Mouse (Mus musculus) right cerebral cortex, postnatal 4 days (tissue): ENCODE results near the gene Dnah1.

Experiments
- DNase-seq: peaks from one replicate; pipeline ENCODE4 v3.0.0-alpha.2; 2022

Dnah1 gene

GRCm38 (mm10) chr14:31316613-31317012 lies 7.1 kb downstream of the Dnah1 start:
- no peak for DNase-seq

- no peak for DNase-seq
Observed at GRCm38 (mm10) chr14:31313192-31313591, 10.5 kb downstream of the Dnah1 start.

GRCm38 (mm10) chr14:31285728-31286127 lies 38.0 kb downstream of the Dnah1 start:
- no peak for DNase-seq

GRCm38 (mm10) chr14:31272164-31272563 lies 51.5 kb downstream of the Dnah1 start:
- peak; percentile 87 for DNase-seq

GRCm38 (mm10) chr14:31271121-31271520 lies 52.6 kb downstream of the Dnah1 start:
- no peak for DNase-seq

- DNase-seq = peak; percentile 44
Observed at GRCm38 (mm10) chr14:31269456-31270100, 54.1 kb downstream of the Dnah1 start.

- DNase-seq = no peak
Observed at GRCm38 (mm10) chr14:31268301-31269001, 55.2 kb downstream of the Dnah1 start.

GRCm38 (mm10) chr14:31267649-31268048 lies 56.0 kb downstream of the Dnah1 start:
- no peak for DNase-seq

GRCm38 (mm10) chr14:31260932-31261331 lies 62.8 kb downstream of the Dnah1 start:
- DNase-seq = no peak

- no peak for DNase-seq
Observed at GRCm38 (mm10) chr14:31260374-31260773, 63.3 kb downstream of the Dnah1 start.

GRCm38 (mm10) chr14:31258476-31259050 lies 65.1 kb downstream of the Dnah1 start:
- DNase-seq = no peak

- DNase-seq = no peak
Observed at GRCm38 (mm10) chr14:31252091-31252490, 71.6 kb downstream of the Dnah1 start.

- DNase-seq = no peak
Observed at GRCm38 (mm10) chr14:31251626-31252025, 72.1 kb downstream of the Dnah1 start.

- DNase-seq = peak; percentile 97
Observed at GRCm38 (mm10) chr14:31251084-31251604, 72.6 kb downstream of the Dnah1 start, which contains the start of the genes Phf7 and Bap1. Gene Phf7 (minus strand): TSS chr14:31251317. Gene Bap1 (plus strand): TSS chr14:31251450.

- DNase-seq = no peak
Observed at GRCm38 (mm10) chr14:31250222-31251083, 73.2 kb downstream of the Dnah1 start.

GRCm38 (mm10) chr14:31248396-31248795 lies 75.3 kb downstream of the Dnah1 start:
- DNase-seq = no peak

- no peak for DNase-seq
Observed at GRCm38 (mm10) chr14:31245946-31246345, 77.8 kb downstream of the Dnah1 start.

GRCm38 (mm10) chr14:31244777-31245176 lies 78.9 kb downstream of the Dnah1 start:
- DNase-seq = no peak

- DNase-seq = no peak
Observed at GRCm38 (mm10) chr14:31240528-31240927, 83.2 kb downstream of the Dnah1 start.

GRCm38 (mm10) chr14:31237101-31237882 lies 86.4 kb downstream of the Dnah1 start:
- DNase-seq = no peak

GRCm38 (mm10) chr14:31233996-31234591 lies 89.6 kb downstream of the Dnah1 start:
- DNase-seq = peak; percentile 85
